Mouse (Mus musculus): ENCODE measurements around the gene Pla2g2c. TPM values are rescaled to one million over a fixed set of nuclear protein-coding genes. Genes with fewer than 3 reads are reported as not detected.

Pla2g2c gene
- polyA plus RNA-seq, 1 experiment = 0.29 TPM

DNA sequence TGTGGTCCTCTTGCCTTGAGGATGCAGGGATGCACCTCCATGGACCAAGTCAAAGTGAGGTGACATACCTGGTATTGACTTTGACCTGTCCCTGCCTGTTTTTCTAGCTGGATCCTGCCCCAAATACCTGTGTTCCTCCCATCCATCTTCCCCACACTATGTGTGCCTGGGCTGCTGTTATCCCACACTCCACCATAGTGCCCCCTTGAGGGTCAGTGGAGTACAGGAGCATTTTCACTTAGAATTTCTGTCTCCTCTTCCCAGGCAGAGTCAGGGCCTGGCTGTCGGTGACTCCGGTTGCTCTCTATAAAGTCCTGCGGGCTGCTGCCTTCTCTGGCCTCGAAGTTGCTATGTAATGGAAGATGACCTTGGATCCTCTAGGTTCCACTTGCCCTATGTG, 61.1 kb downstream of the Pla2g2c start:
- Histone ChIP-seq H3K27ac (ENCODE audit: insufficient read depth, low read length) (no peak overlapping the region), H3K4me1 (ENCODE audit: control insufficient read depth, insufficient read depth, low read length) (peaks cover 7% of the 10 kb centered on the region), H3K4me3 (ENCODE audit: insufficient read depth, low read length) (no peak overlapping the region)
- TF ChIP-seq CTCF (IDR thresholded peaks at IDR 0.05; ENCODE audit: extremely low read depth, insufficient read depth, low read length) = 0 out of 2 replicates have a peak, but pooled peaks have one; percentile 11
- no peak for TF ChIP-seq POLR2A (IDR thresholded peaks at IDR 0.05; ENCODE audit: extremely low read depth, insufficient read depth, low read length)

DNA sequence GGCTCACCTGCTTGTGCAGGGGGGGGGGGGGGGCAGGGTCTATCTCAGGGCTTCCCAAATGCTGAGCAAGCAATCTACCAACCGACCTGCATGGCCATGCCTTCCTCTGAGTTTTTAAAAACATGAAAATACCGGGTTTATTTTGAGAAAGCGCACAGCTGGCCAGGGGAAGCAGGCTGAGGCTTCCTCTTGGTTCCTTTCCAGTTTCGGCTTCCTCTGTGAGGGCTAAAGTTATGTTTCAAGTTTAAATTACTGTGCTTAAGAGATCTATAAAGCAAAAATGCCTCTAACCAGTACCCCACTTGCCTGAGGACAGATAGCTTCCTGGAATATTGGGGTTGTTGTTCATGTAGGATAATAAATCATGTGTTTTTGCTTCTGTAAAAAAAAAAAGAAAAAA, 61.5 kb downstream of the Pla2g2c start:
- H3K4me1 ChIP-seq (ENCODE audit: control insufficient read depth, insufficient read depth, low read length) = peaks cover 7% of the 10 kb centered on the region
- no peak overlapping the region for H3K27ac ChIP-seq (ENCODE audit: insufficient read depth, low read length)
- H3K4me3 ChIP-seq (ENCODE audit: insufficient read depth, low read length) = no peak overlapping the region
- TF ChIP-seq POLR2A (IDR thresholded peaks at IDR 0.05; ENCODE audit: extremely low read depth, insufficient read depth, low read length) (no peak), CTCF (IDR thresholded peaks at IDR 0.05; ENCODE audit: extremely low read depth, insufficient read depth, low read length) (no peak)

DNA sequence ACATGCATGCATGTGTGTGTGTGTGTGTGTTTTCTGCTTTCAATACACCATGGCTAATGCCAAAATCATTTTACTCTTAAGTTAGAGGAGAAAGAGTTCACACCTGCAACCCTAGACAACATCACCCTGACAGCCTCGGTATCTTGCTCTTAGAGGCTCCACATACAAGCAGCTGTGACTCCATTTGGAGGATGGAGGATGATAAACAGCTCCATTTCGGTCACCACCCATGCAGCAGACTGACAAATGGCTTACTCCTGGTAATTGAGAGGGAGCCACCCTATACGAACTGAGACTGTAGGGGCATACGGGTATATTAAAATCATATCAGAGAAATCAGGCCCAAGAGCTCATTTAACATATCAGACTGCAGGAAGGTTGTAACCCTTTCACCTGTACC, 63.8 kb downstream of the Pla2g2c start:
- no peak overlapping the region for H3K27ac ChIP-seq (ENCODE audit: insufficient read depth, low read length)
- no peak for TF ChIP-seq POLR2A (IDR thresholded peaks at IDR 0.05; ENCODE audit: extremely low read depth, insufficient read depth, low read length)
- no peak for TF ChIP-seq CTCF (IDR thresholded peaks at IDR 0.05; ENCODE audit: extremely low read depth, insufficient read depth, low read length)

DNA sequence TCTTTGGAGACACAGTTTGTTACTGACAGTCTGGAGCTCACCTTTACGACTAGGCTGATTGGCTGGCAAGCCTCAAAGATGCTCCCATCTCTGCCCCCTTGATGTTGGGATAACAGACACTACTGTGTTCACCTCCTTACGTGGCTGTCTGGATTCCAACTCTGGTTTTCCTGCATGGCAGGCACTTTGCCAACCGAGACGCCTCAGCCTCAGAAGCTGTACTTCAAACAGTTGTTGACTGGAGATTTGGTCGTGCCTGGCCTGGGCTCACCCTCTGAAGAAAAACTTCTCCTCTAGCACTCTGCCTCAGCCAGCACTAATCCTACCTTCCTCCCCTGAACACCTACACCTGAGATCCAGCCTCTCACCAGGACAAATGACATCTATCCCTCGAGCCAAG, 66.9 kb downstream of the Pla2g2c start:
- H3K4me3 ChIP-seq (ENCODE audit: insufficient read depth, low read length) = no peak overlapping the region
- peaks cover 7% of the 10 kb centered on the region for H3K4me1 ChIP-seq (ENCODE audit: control insufficient read depth, insufficient read depth, low read length)
- TF ChIP-seq CTCF (IDR thresholded peaks at IDR 0.05; ENCODE audit: extremely low read depth, insufficient read depth, low read length) (no peak), POLR2A (IDR thresholded peaks at IDR 0.05; ENCODE audit: extremely low read depth, insufficient read depth, low read length) (no peak)
- no peak overlapping the region for H3K27ac ChIP-seq (ENCODE audit: insufficient read depth, low read length)

More for the DNA sequence above, 63.8 kb downstream of the Pla2g2c start:
- Histone ChIP-seq H3K4me3 (ENCODE audit: insufficient read depth, low read length) (no peak overlapping the region), H3K4me1 (ENCODE audit: control insufficient read depth, insufficient read depth, low read length) (peaks cover 7% of the 10 kb centered on the region)

DNA sequence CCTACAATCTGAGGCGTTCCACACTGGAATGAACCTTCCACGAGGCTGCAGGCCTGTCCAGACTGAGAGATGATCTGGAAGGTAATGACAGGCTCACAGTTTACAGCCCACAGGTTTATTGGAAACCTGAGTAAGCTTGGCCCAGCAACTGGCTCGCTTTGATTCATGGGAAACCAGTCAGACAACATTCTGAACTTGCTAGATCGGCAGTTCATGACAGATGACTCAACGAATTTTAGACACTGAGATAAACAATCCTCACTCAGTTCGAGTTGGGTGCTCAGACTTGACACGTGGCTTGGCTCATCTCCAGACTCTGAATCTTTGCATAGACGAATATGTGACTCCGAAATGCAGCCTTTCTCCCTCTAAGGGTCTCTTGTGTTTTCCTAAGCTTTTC, 68.0 kb downstream of the Pla2g2c start:
- Histone ChIP-seq H3K4me3 (ENCODE audit: insufficient read depth, low read length) (no peak overlapping the region), H3K4me1 (ENCODE audit: control insufficient read depth, insufficient read depth, low read length) (peaks cover 5% of the 10 kb centered on the region), H3K27ac (ENCODE audit: insufficient read depth, low read length) (no peak overlapping the region)
- no peak for TF ChIP-seq CTCF (IDR thresholded peaks at IDR 0.05; ENCODE audit: extremely low read depth, insufficient read depth, low read length)
- TF ChIP-seq POLR2A (IDR thresholded peaks at IDR 0.05; ENCODE audit: extremely low read depth, insufficient read depth, low read length) = no peak

DNA sequence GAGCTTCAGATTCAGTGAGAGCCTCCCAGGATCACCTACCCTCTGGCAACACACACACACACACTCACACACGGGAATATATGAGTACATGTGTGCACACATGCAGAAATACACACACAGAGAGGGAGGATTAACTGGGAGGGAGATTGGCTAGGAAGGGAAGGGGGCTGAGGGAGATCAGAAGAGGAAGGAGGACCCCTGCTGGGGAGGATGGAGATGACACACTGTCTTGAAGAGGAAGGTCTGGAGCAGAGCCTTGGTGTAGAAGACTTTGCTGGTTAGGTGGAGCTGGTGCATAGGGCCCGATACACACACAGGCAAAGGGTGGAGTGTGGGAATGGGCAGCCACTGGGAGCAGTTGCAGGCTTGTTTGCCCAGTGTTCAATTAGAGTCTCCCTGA, 68.7 kb downstream of the Pla2g2c start:
- TF ChIP-seq CTCF (IDR thresholded peaks at IDR 0.05; ENCODE audit: extremely low read depth, insufficient read depth, low read length) (peak; percentile 77), POLR2A (IDR thresholded peaks at IDR 0.05; ENCODE audit: extremely low read depth, insufficient read depth, low read length) (no peak)
- H3K4me1 ChIP-seq (ENCODE audit: control insufficient read depth, insufficient read depth, low read length) = peaks cover 2% of the 10 kb centered on the region
- H3K4me3 ChIP-seq (ENCODE audit: insufficient read depth, low read length) = no peak overlapping the region
- no peak overlapping the region for H3K27ac ChIP-seq (ENCODE audit: insufficient read depth, low read length)

DNA sequence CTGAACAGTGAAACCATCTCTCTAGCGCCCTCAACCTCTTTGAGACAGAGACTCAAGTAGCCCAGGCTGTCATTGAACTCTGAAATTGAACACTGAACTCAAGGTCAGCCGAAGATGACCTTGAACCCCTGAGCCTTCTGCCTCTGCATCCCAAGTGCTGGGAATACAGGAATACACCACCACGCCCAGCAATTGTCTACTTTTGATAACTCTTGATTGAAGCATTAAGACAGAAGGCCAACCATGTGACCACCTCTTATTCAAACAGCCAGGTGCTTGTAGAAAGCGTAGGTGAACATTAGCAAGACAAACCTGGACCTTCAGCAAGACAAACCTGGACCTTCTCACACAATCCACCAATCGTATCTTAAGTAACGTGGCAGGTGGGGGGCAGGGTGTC, 69.8 kb downstream of the Pla2g2c start:
- H3K4me3 ChIP-seq (ENCODE audit: insufficient read depth, low read length) = no peak overlapping the region
- H3K27ac ChIP-seq (ENCODE audit: insufficient read depth, low read length) = no peak overlapping the region
- no peaks in the 10 kb centered on the region; the same call in 1 of the 2 replicates for H3K4me1 ChIP-seq (ENCODE audit: control insufficient read depth, insufficient read depth, low read length)
- TF ChIP-seq CTCF (IDR thresholded peaks at IDR 0.05; ENCODE audit: extremely low read depth, insufficient read depth, low read length) (no peak), POLR2A (IDR thresholded peaks at IDR 0.05; ENCODE audit: extremely low read depth, insufficient read depth, low read length) (no peak)

Other genes with a start within 250 kb of the Pla2g2c start
- gene Vwa5b1, start 88.9 kb upstream of the Pla2g2c start, polyA plus RNA-seq (2012; rRNA removed) = 1.5 and 2.0 TPM in 2 replicates
- 1.2 and 1.3 TPM in 2 replicates for gene Ubxn10, start 12.4 kb downstream of the Pla2g2c start, polyA plus RNA-seq (2012; rRNA removed)
- gene Pla2g2f, start 32.8 kb downstream of the Pla2g2c start, polyA plus RNA-seq (2012; rRNA removed) = 0.06 and 0.76 TPM in 2 replicates
- gene Pla2g2d, start 50.9 kb downstream of the Pla2g2c start, polyA plus RNA-seq (2012; rRNA removed) = 0.19 and 0.28 TPM in 2 replicates
- 2.9 and 4.2 TPM in 2 replicates for gene Pla2g5, start 138.7 kb downstream of the Pla2g2c start, polyA plus RNA-seq (2012; rRNA removed)
- not detected in 2 replicates for gene Gm13030, start 149.2 kb downstream of the Pla2g2c start, polyA plus RNA-seq (2012; rRNA removed)
- gene Pla2g2e, start 153.2 kb downstream of the Pla2g2c start, polyA plus RNA-seq (2012; rRNA removed) = not detected in 2 replicates
- gene Otud3, start 189.2 kb downstream of the Pla2g2c start, polyA plus RNA-seq (2012; rRNA removed) = 14.7 and 15.1 TPM in 2 replicates
- not detected in 2 replicates for gene Rnf186, start 242.3 kb downstream of the Pla2g2c start, polyA plus RNA-seq (2012; rRNA removed)
- gene Tmco4, start 248.1 kb downstream of the Pla2g2c start, polyA plus RNA-seq (2012; rRNA removed) = 2.6 and 3.4 TPM in 2 replicates